Mouse (Mus musculus) hindbrain, postnatal 0 days (tissue): ENCODE measurements around the gene 4930447C04Rik. TPM values are rescaled to one million over a fixed set of nuclear protein-coding genes. Genes with fewer than 3 reads are reported as not detected.

Source experiments
- ATAC-seq: fragments of 200-750 bp; cut with Nextera tagmentation; 2 replicates; pipeline ENCODE4 v1.8.0; 2017; ENCODE audit warnings: mild to moderate bottlenecking, moderate TSS enrichment, moderate library complexity
- DNase-seq: peaks from one replicate; pipeline ENCODE4 v3.0.0-alpha.2; 2015; ENCODE audit warnings: low spot score
- H3K27ac ChIP-seq: fragments of 300-500 bp; sonication (generic); 2 replicates; pipeline ENCODE4 v1.5.1; 2014; ENCODE audit warnings: mild to moderate bottlenecking
- H3K27me3 ChIP-seq: fragments of 300-500 bp; sonication (generic); 2 replicates; pipeline ENCODE4 v1.6.1; 2014; ENCODE audit warnings: low read length, mixed read lengths; ENCODE audit not compliant: insufficient read depth
- H3K36me3 ChIP-seq: fragments of 300-500 bp; sonication (generic); 2 replicates; pipeline ENCODE4 v1.6.1; 2014; ENCODE audit warnings: low read length, mixed read lengths; ENCODE audit not compliant: insufficient read depth
- H3K4me1 ChIP-seq: fragments of 300-500 bp; sonication (generic); 2 replicates; pipeline ENCODE4 v1.6.1; 2014; ENCODE audit warnings: antibody characterized with exemption, low read length, mixed read lengths; ENCODE audit not compliant: insufficient read depth
- H3K4me2 ChIP-seq: fragments of 300-500 bp; sonication (generic); 2 replicates; pipeline ENCODE4 v1.6.1; 2014; ENCODE audit warnings: low read depth, mild to moderate bottlenecking, low read length, moderate library complexity, mixed read lengths
- H3K4me3 ChIP-seq: fragments of 300-500 bp; sonication (generic); 2 replicates; pipeline ENCODE4 v1.5.1; 2014; ENCODE audit warnings: low read length
- H3K9ac ChIP-seq: fragments of 300-500 bp; sonication (generic); replicated peaks from 2 replicates; pipeline ENCODE4 v1.6.1; 2014; ENCODE audit warnings: mild to moderate bottlenecking, low read length, moderate library complexity, mixed read lengths
- H3K9me3 ChIP-seq: fragments of 300-500 bp; sonication (generic); 2 replicates; pipeline ENCODE4 v1.6.1; 2016; ENCODE audit warnings: low read length, mixed read lengths
- CTCF ChIP-seq: IDR thresholded peaks from 2 replicates; pipeline ENCODE4 v1.5.1; 2016; ENCODE audit warnings: antibody characterized with exemption, control low read depth, low read depth
- WGBS: fragments of 180-500 bp; shearing (Covaris S2); extraction: QIAGEN DNeasy Blood & Tissue Kit; methylation state at CpG from one replicate; pipeline ENCODE4 v1.1.7; 2014; 5-methylcytosine and 5-hydroxymethylcytosine counted together
- polyA plus RNA-seq: library from polyadenylated mRNA; unstranded; fragments of >200 nt; fragmentation: Nextera tagmentation; extraction: Ambion mirVana; gene quantifications from 2 replicates; pipeline ENCODE4 v1.2.1, GENCODE M21; 2015
- total RNA-seq: library from RNA; depleted of rRNA; stranded (reverse); fragments of >200 nt; gene quantifications from 2 replicates; pipeline ENCODE4 v1.2.3, GENCODE M21; 2014

The 4930447C04Rik gene
- total and polyA plus RNA-seq, 2 experiments from 2014 or later, result 3.7 to 7.9 TPM

- H3K4me2 ChIP-seq, result no peak overlapping the region
- DNase-seq (no peak), ATAC-seq (no peak)
- no peak overlapping the region for H3K9ac ChIP-seq
- H3K4me1 ChIP-seq, result no peaks in the 10 kb centered on the region
- peaks cover 82% of the 10 kb centered on the region for H3K27me3 ChIP-seq
- TF ChIP-seq CTCF, result no peak
- H3K36me3 ChIP-seq, result no peaks in the 10 kb centered on the region
- no peak overlapping the region for H3K4me3 ChIP-seq
- H3K27ac ChIP-seq, result no peak overlapping the region
- 4% methylated on average over 14 of the region's 14 CpGs for WGBS
- H3K9me3 ChIP-seq, result no peaks in the 10 kb centered on the region
Observed at GRCm38 (mm10) chr12:72938600-72939490, 1.7 kb downstream of the 4930447C04Rik start.

- Histone ChIP-seq H3K9me3 (no peaks in the 10 kb centered on the region), H3K4me3 (no peak overlapping the region), H3K36me3 (no peaks in the 10 kb centered on the region), H3K4me2 (no peak overlapping the region), H3K4me1 (no peaks in the 10 kb centered on the region), H3K9ac (no peak overlapping the region), H3K27me3 (peaks cover 75% of the 10 kb centered on the region), H3K27ac (no peak overlapping the region)
- no peak for TF ChIP-seq CTCF
- ATAC-seq (no peak), DNase-seq (no peak)
- WGBS, result 3% methylated on average over 13 of the region's 13 CpGs
Observed at GRCm38 (mm10) chr12:72938176-72938575, 2.4 kb downstream of the 4930447C04Rik start.

GRCm38 (mm10) chr12:72937537-72938120 is 2.9 kb downstream of the 4930447C04Rik start:
- Histone ChIP-seq H3K9ac (no peak overlapping the region), H3K36me3 (no peaks in the 10 kb centered on the region), H3K9me3 (no peaks in the 10 kb centered on the region), H3K27ac (no peak overlapping the region), H3K27me3 (peaks cover 70% of the 10 kb centered on the region), H3K4me2 (no peak overlapping the region), H3K4me3 (no peak overlapping the region), H3K4me1 (no peaks in the 10 kb centered on the region)
- DNase-seq (no peak), ATAC-seq (no peak)
- 3% methylated on average over 19 of the region's 19 CpGs for WGBS
- no peak for TF ChIP-seq CTCF

- ATAC-seq (no peak), DNase-seq (no peak)
- no peak overlapping the region for H3K27ac ChIP-seq
- TF ChIP-seq CTCF, result no peak
- H3K9ac ChIP-seq, result no peak overlapping the region
- H3K9me3 ChIP-seq, result no peaks in the 10 kb centered on the region
- no peaks in the 10 kb centered on the region for H3K36me3 ChIP-seq
- H3K27me3 ChIP-seq, result peaks cover 63% of the 10 kb centered on the region
- no peak overlapping the region for H3K4me2 ChIP-seq
- 24% methylated on average over 8 of the region's 8 CpGs for WGBS
- H3K4me3 ChIP-seq, result no peak overlapping the region
- H3K4me1 ChIP-seq, result no peaks in the 10 kb centered on the region
Observed at GRCm38 (mm10) chr12:72936751-72937150, 3.8 kb downstream of the 4930447C04Rik start.

GRCm38 (mm10) chr12:72917159-72917993 is 23.2 kb downstream of the 4930447C04Rik start:
- H3K4me1 ChIP-seq, result no peaks in the 10 kb centered on the region
- H3K36me3 ChIP-seq, result no peaks in the 10 kb centered on the region
- WGBS, result 17% methylated on average over 40 of the region's 48 CpGs
- H3K4me3 ChIP-seq, result peak overlapping the region; percentile 38
- H3K27ac ChIP-seq, result no peak overlapping the region
- ATAC-seq (peak; percentile 66), DNase-seq (peak; percentile 51)
- no peaks in the 10 kb centered on the region for H3K9me3 ChIP-seq
- TF ChIP-seq CTCF, result no peak
- H3K9ac ChIP-seq, result peak overlapping the region; percentile 50
- H3K27me3 ChIP-seq, result no peaks in the 10 kb centered on the region
- H3K4me2 ChIP-seq, result peak overlapping the region; percentile 60

GRCm38 (mm10) chr12:72854377-72855032 is 86.1 kb downstream of the 4930447C04Rik start:
- 2% methylated on average over 19 of the region's 19 CpGs for WGBS
- Histone ChIP-seq H3K9ac (no peak overlapping the region), H3K4me1 (peaks cover 4% of the 10 kb centered on the region; the same call in 1 of the 2 replicates), H3K27me3 (peaks cover 80% of the 10 kb centered on the region), H3K27ac (no peak overlapping the region), H3K4me3 (peak overlapping the region; percentile 6; the same call in 1 of the 2 replicates), H3K4me2 (peak overlapping the region; percentile 36), H3K36me3 (no peaks in the 10 kb centered on the region), H3K9me3 (peaks cover 7% of the 10 kb centered on the region)
- no peak for ATAC-seq
- peak; percentile 46 for DNase-seq
- no peak for TF ChIP-seq CTCF
